Mouse (Mus musculus) G1E (cell line): ENCODE data around the gene Ccdc60. TPM values are rescaled to one million over a fixed set of nuclear protein-coding genes. Genes with fewer than 3 reads are reported as not detected.

Experiments
- ATAC-seq: 2 replicates; pipeline ENCODE4 v1.8.0; 2016; ENCODE audit warnings: mild to moderate bottlenecking; ENCODE audit not compliant: insufficient number of reproducible peaks, poor library complexity, low FRiP score, severe bottlenecking; ENCODE audit errors: extremely low read depth
- DNase-seq: peaks from one replicate; pipeline ENCODE4 v3.0.0; 2012; ENCODE audit warnings: low spot score
- H3K27me3 ChIP-seq: 2 replicates; pipeline ENCODE4 v1.6.1; 2012; ENCODE audit warnings: mild to moderate bottlenecking, low read length, inconsistent platforms; ENCODE audit not compliant: insufficient read depth
- H3K36me3 ChIP-seq: replicated peaks from 2 replicates; pipeline ENCODE3; 2012; ENCODE audit warnings: mild to moderate bottlenecking, inconsistent platforms
- H3K4me1 ChIP-seq: 2 replicates; pipeline ENCODE4 v1.6.1; 2012; ENCODE audit warnings: low read depth, low read length, inconsistent platforms, mixed read lengths; ENCODE audit not compliant: insufficient read depth
- H3K4me3 ChIP-seq: 2 replicates; pipeline ENCODE4 v1.5.1; 2012; ENCODE audit warnings: low read depth, mild to moderate bottlenecking, inconsistent platforms, low read length, moderate library complexity, mixed read lengths
- H3K9me3 ChIP-seq: replicated peaks from 2 replicates; pipeline ENCODE4 v1.6.1; 2012; ENCODE audit warnings: inconsistent platforms
- CTCF ChIP-seq: IDR thresholded peaks from 2 replicates; pipeline ENCODE4 v1.5.1; 2012; ENCODE audit warnings: low read depth, low read length, inconsistent platforms, mixed read lengths
- GATA1 ChIP-seq: IDR thresholded peaks from 2 replicates; pipeline ENCODE4 v1.6.1; 2012; ENCODE audit warnings: borderline replicate concordance, low read length, inconsistent platforms, mixed read lengths
- GATA2 ChIP-seq: IDR thresholded peaks from 2 replicates; pipeline ENCODE4 v1.6.1; 2012; ENCODE audit warnings: low read depth, low read length, inconsistent platforms, borderline replicate concordance
- POLR2AphosphoS5 ChIP-seq: IDR thresholded peaks from 2 replicates; pipeline ENCODE4 v1.6.1; 2012; ENCODE audit warnings: low read depth, low read length, inconsistent platforms; ENCODE audit not compliant: insufficient replicate concordance
- TAL1 ChIP-seq: conservative IDR thresholded peaks from 2 replicates; pipeline ENCODE4 v1.6.1; 2012; ENCODE audit warnings: low read depth, low read length, inconsistent platforms, mixed read lengths
- polyA plus RNA-seq: library from polyadenylated mRNA; stranded (reverse); fragments of >175 nt; gene quantifications from 2 replicates; pipeline ENCODE4 v1.2.3, GENCODE M21; 2012
- total RNA-seq, 2 experiments: library from RNA; stranded (forward) in 1 of 2; stranded (reverse) in 1 of 2; fragments of 200-1000 nt in 1 of 2; fragments of >200 nt in 1 of 2; fragmentation: Nextera tagmentation in 1 of 2; gene quantifications; 2 replicates each; pipeline ENCODE4 v1.2.3; 2014 to 2017

The Ccdc60 gene
- total and polyA plus RNA-seq, 3 experiments, result not detected

DNA sequence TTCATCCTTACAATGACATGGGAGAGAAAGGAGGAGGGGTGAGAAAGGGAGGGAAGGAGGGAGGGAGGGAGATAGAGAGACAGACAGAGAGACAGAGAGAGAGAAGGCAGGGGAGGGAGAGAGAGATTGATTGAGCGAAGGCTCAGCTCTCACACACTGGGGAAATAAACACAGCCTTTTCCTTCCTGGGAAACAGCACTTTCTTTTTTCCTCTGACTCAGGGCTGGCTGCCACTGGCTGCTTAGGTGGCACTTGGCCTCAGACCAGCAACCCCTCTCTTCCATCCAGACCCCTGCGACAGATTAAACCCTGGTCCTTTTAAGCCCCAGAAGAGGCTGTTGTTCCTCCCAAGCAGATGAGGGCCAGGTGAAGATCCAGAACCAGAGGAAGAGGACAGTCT lies 14.0 kb downstream of the Ccdc60 start:
- no peak for TF ChIP-seq POLR2AphosphoS5
- Histone ChIP-seq H3K36me3 (no peaks in the 10 kb centered on the region), H3K27me3 (no peaks in the 10 kb centered on the region), H3K4me3 (no peak overlapping the region), H3K9me3 (peaks cover 93% of the 10 kb centered on the region), H3K4me1 (no peaks in the 10 kb centered on the region)
- DNase-seq, result no peak
- ATAC-seq, result no peak

- Histone ChIP-seq H3K9me3 (peaks cover 93% of the 10 kb centered on the region), H3K4me3 (no peak overlapping the region), H3K36me3 (no peaks in the 10 kb centered on the region), H3K27me3 (no peaks in the 10 kb centered on the region), H3K4me1 (no peaks in the 10 kb centered on the region)
- DNase-seq, result no peak
- ATAC-seq, result no peak
- no peak for TF ChIP-seq GATA1
- TF ChIP-seq GATA2, result no peak
- no peak for TF ChIP-seq POLR2AphosphoS5
- no peak for TF ChIP-seq CTCF
- TF ChIP-seq TAL1, result no peak
Observed at GRCm38 (mm10) chr5:116274365-116274764, 14.4 kb downstream of the Ccdc60 start.

GRCm38 (mm10) chr5:116271511-116272227 lies 17.1 kb downstream of the Ccdc60 start:
- Histone ChIP-seq H3K9me3 (peaks cover 94% of the 10 kb centered on the region), H3K4me1 (no peaks in the 10 kb centered on the region), H3K4me3 (no peak overlapping the region), H3K36me3 (no peaks in the 10 kb centered on the region), H3K27me3 (no peaks in the 10 kb centered on the region)
- DNase-seq (no peak), ATAC-seq (no peak)
- no peak for TF ChIP-seq CTCF
- no peak for TF ChIP-seq GATA1
- TF ChIP-seq POLR2AphosphoS5, result no peak
- no peak for TF ChIP-seq TAL1
- no peak for TF ChIP-seq GATA2

DNA sequence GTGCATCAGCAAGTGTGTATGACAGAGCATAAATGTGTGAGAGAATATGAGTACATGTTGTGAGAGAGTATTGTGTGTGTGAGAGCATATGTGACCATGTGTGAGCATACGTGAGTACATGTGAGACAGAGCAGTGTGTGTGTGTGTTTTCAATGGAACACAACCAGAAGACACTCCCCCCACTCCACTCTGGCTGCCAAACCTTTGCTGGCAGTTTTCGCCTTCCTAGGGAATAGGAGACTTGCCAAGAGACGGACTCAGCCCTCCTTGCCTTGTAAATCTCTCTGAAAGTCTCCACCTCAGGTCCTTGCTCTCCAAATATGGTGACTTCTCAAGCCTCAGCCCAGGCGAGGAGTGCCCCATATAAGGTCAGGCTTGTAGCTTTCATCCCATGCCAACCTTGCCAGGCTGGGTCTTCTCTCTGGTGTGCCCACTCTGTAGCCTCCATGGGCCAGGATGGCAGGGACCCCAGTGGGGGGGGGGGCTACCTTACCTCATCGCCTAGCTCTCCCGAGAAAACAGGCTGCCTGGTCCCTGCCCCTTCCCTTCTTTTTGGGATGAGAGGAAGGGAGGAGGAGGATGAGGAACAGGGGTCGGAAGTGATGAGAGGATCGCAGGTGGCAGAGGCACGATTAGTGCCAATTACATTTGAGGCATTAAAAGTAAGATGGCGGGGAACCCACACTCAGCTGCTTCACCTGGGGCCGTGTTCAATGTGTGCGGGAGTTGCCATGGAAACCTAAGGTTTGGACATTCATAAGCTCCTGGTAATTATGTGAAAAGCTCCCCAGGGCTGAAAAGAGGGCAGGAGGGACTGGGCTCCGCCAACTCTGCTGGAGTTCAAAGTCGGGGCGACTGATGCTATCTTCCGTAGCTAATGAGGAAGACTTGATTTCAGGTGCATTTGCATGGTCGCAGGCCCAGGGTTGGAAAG lies 19.3 kb downstream of the Ccdc60 start:
- Histone ChIP-seq H3K27me3 (no peaks in the 10 kb centered on the region), H3K36me3 (no peaks in the 10 kb centered on the region), H3K4me3 (no peak overlapping the region), H3K4me1 (no peaks in the 10 kb centered on the region), H3K9me3 (peaks cover 95% of the 10 kb centered on the region)
- TF ChIP-seq TAL1 (no peak), POLR2AphosphoS5 (no peak), GATA1 (no peak), CTCF (no peak), GATA2 (no peak)
- DNase-seq, result no peak
- no peak for ATAC-seq

GRCm38 (mm10) chr5:116262689-116263088 lies 26.1 kb downstream of the Ccdc60 start:
- Histone ChIP-seq H3K4me1 (no peaks in the 10 kb centered on the region), H3K9me3 (peaks cover 94% of the 10 kb centered on the region), H3K27me3 (no peaks in the 10 kb centered on the region), H3K4me3 (no peak overlapping the region), H3K36me3 (no peaks in the 10 kb centered on the region)
- DNase-seq, result no peak
- no peak for TF ChIP-seq GATA1
- no peak for TF ChIP-seq POLR2AphosphoS5
- TF ChIP-seq CTCF, result no peak
- no peak for TF ChIP-seq GATA2
- no peak for ATAC-seq

DNA sequence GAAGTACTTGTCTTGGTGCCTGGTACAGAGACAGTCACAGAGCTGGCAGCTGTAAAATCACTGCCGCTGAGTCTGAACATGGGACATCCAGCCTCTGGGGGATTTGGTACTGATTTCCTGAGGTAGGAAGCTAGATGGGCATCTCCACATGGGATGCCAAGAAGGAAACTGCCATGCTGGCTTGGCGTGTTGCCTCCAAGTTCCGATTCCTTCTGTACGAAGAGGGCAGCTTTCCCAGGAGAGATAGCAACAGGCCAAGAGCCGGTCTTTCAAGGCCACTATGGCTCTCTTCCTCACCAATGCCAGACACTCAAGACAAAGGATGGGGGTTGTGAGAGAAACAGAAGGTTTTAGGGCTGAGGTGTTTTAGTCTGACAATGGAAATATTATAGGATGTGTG lies 26.8 kb downstream of the Ccdc60 start:
- H3K36me3 ChIP-seq, result no peaks in the 10 kb centered on the region
- H3K27me3 ChIP-seq, result no peaks in the 10 kb centered on the region
- peaks cover 93% of the 10 kb centered on the region for H3K9me3 ChIP-seq
- H3K4me3 ChIP-seq, result no peak overlapping the region
- no peaks in the 10 kb centered on the region for H3K4me1 ChIP-seq
- no peak for TF ChIP-seq POLR2AphosphoS5
- TF ChIP-seq TAL1, result no peak
- TF ChIP-seq GATA1, result no peak
- no peak for TF ChIP-seq GATA2
- TF ChIP-seq CTCF, result no peak
- ATAC-seq (no peak), DNase-seq (no peak)
